Mouse (Mus musculus) stomach, postnatal 0 days (tissue): ENCODE data around the gene Tas2r138. TPM values are rescaled to one million over a fixed set of nuclear protein-coding genes. Genes with fewer than 3 reads are reported as not detected.
"Not testable (repeated sequence)": the region's sequence is repeated elsewhere in the genome, so short reads cannot be mapped to it uniquely, and the experiment has no call there.

Experiments used
- ATAC-seq: fragments of 200-750 bp; cut with Nextera tagmentation; 2 replicates; pipeline ENCODE4 v1.8.0; 2017; ENCODE audit not compliant: low FRiP score, low TSS enrichment
- DNase-seq: peaks from one replicate; pipeline ENCODE4 v3.0.0-alpha.2; 2016; ENCODE audit warnings: low spot score
- H3K27ac ChIP-seq: fragments of 300-500 bp; sonication (generic); replicated peaks from 2 replicates; pipeline ENCODE4 v1.5.1; 2014; ENCODE audit warnings: mild to moderate bottlenecking, control low read depth
- H3K27me3 ChIP-seq: fragments of 300-500 bp; sonication (generic); 2 replicates; pipeline ENCODE4 v1.6.1; 2014; ENCODE audit warnings: low read length; ENCODE audit not compliant: control insufficient read depth, insufficient read depth
- H3K36me3 ChIP-seq: fragments of 300-500 bp; sonication (generic); 2 replicates; pipeline ENCODE4 v1.6.1; 2014; ENCODE audit warnings: low read length, mixed read lengths; ENCODE audit not compliant: control insufficient read depth, insufficient read depth
- H3K4me1 ChIP-seq: fragments of 300-500 bp; sonication (generic); replicated peaks from 2 replicates; pipeline ENCODE4 v1.6.1; 2014; ENCODE audit warnings: antibody characterized with exemption; ENCODE audit not compliant: control insufficient read depth, insufficient read depth
- H3K4me2 ChIP-seq: fragments of 300-500 bp; sonication (generic); replicated peaks from 2 replicates; pipeline ENCODE4 v1.6.1; 2014; ENCODE audit warnings: low read depth, mild to moderate bottlenecking, control low read depth, moderate library complexity
- H3K4me3 ChIP-seq: fragments of 300-500 bp; sonication (generic); 2 replicates; pipeline ENCODE4 v1.5.1; 2014; ENCODE audit warnings: low read depth, low read length, control low read depth
- H3K9ac ChIP-seq: fragments of 300-500 bp; sonication (generic); 2 replicates; pipeline ENCODE4 v1.6.1; 2014; ENCODE audit warnings: mild to moderate bottlenecking, low read length, control low read depth, mixed read lengths
- H3K9me3 ChIP-seq: fragments of 300-500 bp; sonication (generic); 2 replicates; pipeline ENCODE4 v1.6.1; 2016; ENCODE audit warnings: low read length; ENCODE audit not compliant: control insufficient read depth
- CTCF ChIP-seq: IDR thresholded peaks from 2 replicates; pipeline ENCODE4 v1.5.1; 2016; ENCODE audit warnings: antibody characterized with exemption, low read depth, mild to moderate bottlenecking, moderate library complexity
- EP300 ChIP-seq: optimal IDR thresholded peaks from 2 replicates; pipeline ENCODE3; 2016; ENCODE audit warnings: antibody characterized with exemption
- WGBS: fragments of 180-500 bp; shearing (Covaris S2); extraction: QIAGEN DNeasy Blood & Tissue Kit; methylation state at CpG from one replicate; pipeline ENCODE4 v1.1.7; 2014; 5-methylcytosine and 5-hydroxymethylcytosine counted together
- polyA plus RNA-seq: library from polyadenylated mRNA; unstranded; fragments of >200 nt; fragmentation: Nextera tagmentation; extraction: Ambion mirVana; gene quantifications from 2 replicates; pipeline ENCODE4 v1.2.1, GENCODE M21; 2015

The Tas2r138 gene
- polyA plus RNA-seq, 1 experiment from 2014 or later, result not detected

DNA sequence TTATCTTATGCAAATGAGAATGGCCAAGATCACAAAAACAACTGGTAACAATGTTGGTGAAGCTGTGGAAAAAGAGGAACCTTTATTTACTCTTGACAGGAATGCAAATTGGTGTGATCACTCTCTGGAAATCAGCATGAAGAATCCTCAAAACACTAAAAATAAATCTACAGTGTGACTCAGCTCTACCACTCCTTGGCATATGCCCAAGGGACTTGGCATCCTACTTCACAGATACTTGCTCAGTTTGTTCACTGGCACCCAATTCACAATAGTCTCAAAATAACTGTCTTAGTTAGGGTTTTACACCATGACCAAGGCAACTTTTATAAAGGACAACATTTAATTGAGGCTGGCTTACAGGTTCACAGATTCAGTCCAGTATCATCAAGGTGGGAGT is 5.7 kb downstream of the Tas2r138 start:
- H3K4me1 ChIP-seq, result no peaks in the 10 kb centered on the region

GRCm38 (mm10) chr6:40598546-40598945 is 14.6 kb downstream of the Tas2r138 start:
- H3K4me1 ChIP-seq, H3K27ac ChIP-seq, H3K27me3 ChIP-seq, H3K9me3 ChIP-seq, ATAC-seq, DNase-seq, H3K4me2 ChIP-seq, H3K9ac ChIP-seq, H3K36me3 ChIP-seq, H3K4me3 ChIP-seq: not testable (repeated sequence)
- WGBS, result 38% methylated on average over 4 of the region's 4 CpGs

More for the DNA sequence above, 5.7 kb downstream of the Tas2r138 start:
- DNase-seq (no peak), ATAC-seq (no peak)
- H3K27ac ChIP-seq, result no peak overlapping the region
- H3K27me3 ChIP-seq, result no peaks in the 10 kb centered on the region
- H3K4me2 ChIP-seq, result no peak overlapping the region
- H3K9ac ChIP-seq, result no peak overlapping the region
- no peak for TF ChIP-seq EP300
- H3K9me3 ChIP-seq, result no peaks in the 10 kb centered on the region
- H3K4me3 ChIP-seq, result no peak overlapping the region
- no peaks in the 10 kb centered on the region for H3K36me3 ChIP-seq

- Histone ChIP-seq H3K4me2 (no peak overlapping the region), H3K27me3 (no peaks in the 10 kb centered on the region), H3K9ac (no peak overlapping the region), H3K4me1 (no peaks in the 10 kb centered on the region), H3K9me3 (no peaks in the 10 kb centered on the region), H3K4me3 (no peak overlapping the region), H3K27ac (no peak overlapping the region), H3K36me3 (no peaks in the 10 kb centered on the region)
- WGBS, result 63% methylated on average over 3 of the region's 3 CpGs
- ATAC-seq (no peak), DNase-seq (no peak)
- TF ChIP-seq EP300, result no peak
- no peak for TF ChIP-seq CTCF
Measured at GRCm38 (mm10) chr6:40594804-40595550, 18.1 kb downstream of the Tas2r138 start.

DNA sequence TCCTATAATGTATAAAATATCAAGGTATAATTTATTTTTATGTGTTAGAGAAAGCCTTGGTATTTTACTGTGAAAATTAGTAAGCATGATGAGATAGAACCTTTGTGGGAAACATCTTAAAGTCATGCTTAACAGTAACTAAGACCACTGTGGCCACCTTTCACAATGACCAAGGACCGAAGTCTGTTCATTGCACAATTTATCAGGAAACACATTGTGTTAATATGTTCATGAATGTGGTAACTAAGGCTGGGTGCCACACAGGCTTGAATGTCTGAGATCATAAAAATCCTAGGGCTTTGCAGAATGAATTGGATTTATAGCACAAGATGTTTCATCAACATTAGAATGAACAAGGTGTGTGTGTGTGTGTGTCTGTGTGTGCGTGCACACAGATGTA is 24.8 kb downstream of the Tas2r138 start:
- no peak overlapping the region for H3K27ac ChIP-seq
- TF ChIP-seq EP300, result no peak
- TF ChIP-seq CTCF, result no peak
- ATAC-seq (no peak), DNase-seq (no peak)
- H3K27me3 ChIP-seq, result no peaks in the 10 kb centered on the region
- no peaks in the 10 kb centered on the region for H3K9me3 ChIP-seq
- no peaks in the 10 kb centered on the region for H3K36me3 ChIP-seq
- H3K4me3 ChIP-seq, result no peak overlapping the region
- H3K4me2 ChIP-seq, result no peak overlapping the region
- no peaks in the 10 kb centered on the region for H3K4me1 ChIP-seq
- no peak overlapping the region for H3K9ac ChIP-seq
- 95% methylated on average over 2 of the region's 2 CpGs for WGBS

GRCm38 (mm10) chr6:40585645-40586044 is 27.5 kb downstream of the Tas2r138 start, which contains the start of gene Clec5a:
Gene Clec5a, minus strand, starts transcription at chr6:40585821.
- ATAC-seq (no peak), DNase-seq (no peak)
- H3K36me3 ChIP-seq, result no peaks in the 10 kb centered on the region
- no peak within 1 kb of the TSS for H3K27ac ChIP-seq
- H3K9ac ChIP-seq, result no peak within 1 kb of the TSS
- no peak within 1 kb of the TSS for H3K4me2 ChIP-seq
- TF ChIP-seq CTCF (no peak), EP300 (no peak)
- no peak within 1 kb of the TSS for H3K4me3 ChIP-seq
- no peaks in the 10 kb centered on the region for H3K4me1 ChIP-seq
- no peaks in the 10 kb centered on the region for H3K27me3 ChIP-seq
- 69% methylated on average over 5 of the region's 5 CpGs for WGBS
- H3K9me3 ChIP-seq, result no peaks in the 10 kb centered on the region

DNA sequence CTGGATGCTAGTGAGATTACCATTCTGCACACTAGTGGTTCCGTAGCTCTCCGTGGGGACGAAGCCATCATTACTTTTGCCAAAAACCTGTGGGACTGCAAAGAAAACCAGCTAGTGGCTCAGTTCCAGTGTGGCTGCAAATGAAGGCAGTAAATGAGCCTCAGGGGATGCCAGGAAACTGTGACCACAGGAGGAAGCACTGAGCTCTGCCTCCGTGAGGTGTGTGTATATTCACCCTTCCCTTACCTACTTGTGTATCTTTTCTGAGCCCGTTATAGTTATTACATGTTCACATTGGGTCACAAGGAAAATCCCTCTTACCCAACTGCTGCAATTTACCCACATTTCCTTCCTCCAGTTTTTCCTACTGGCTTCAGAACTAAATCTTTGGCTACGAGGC is 28.8 kb downstream of the Tas2r138 start:
- H3K4me2 ChIP-seq, result no peak overlapping the region
- H3K4me3 ChIP-seq, result no peak overlapping the region
- no peak overlapping the region for H3K9ac ChIP-seq
- H3K36me3 ChIP-seq, result no peaks in the 10 kb centered on the region
- no peak for DNase-seq
- no peak overlapping the region for H3K27ac ChIP-seq
- H3K27me3 ChIP-seq, result no peaks in the 10 kb centered on the region
- ATAC-seq, result no peak
- H3K9me3 ChIP-seq, result no peaks in the 10 kb centered on the region
- no peaks in the 10 kb centered on the region for H3K4me1 ChIP-seq
- 81% methylated on average over 6 of the region's 6 CpGs for WGBS
- TF ChIP-seq CTCF (no peak), EP300 (no peak)
